In the genomic region with DNA sequence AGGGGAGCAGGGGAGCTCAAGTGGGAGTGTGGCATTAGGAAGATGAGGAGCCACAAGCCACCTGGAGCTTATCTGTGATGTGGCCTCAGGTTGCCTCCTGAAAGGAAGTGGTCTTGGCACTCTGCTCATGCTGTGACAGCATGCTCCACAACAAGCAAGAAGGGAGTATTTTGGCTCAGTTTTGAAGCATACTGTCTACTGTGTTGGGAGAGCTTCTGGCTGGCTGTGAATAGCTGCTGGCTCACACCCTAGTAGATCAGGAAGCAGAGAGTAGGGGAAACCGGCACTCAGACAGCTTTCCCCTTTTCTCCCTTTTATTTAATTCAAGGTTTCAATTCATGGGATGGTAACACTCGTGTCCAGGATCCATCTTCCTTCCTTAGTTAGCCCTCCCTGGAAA, we compare ENCODE assay signal across 12 mouse cellular contexts.
"Had no signal": no experiment of that assay in that cellular context is flagged by ENCODE, and none has a peak within 500 bp of the region (broad histone marks: within the 10 kb centered on the region; RNA-seq: fewer than 3 reads in every experiment).

No protein-coding gene starts in this region.

- DNase-seq: kidney, adult 2 months; kidney, postnatal 14 days; layer of hippocampus, adult 9-11 months; lung, adult 18-20 months; retina, postnatal 1 day; right cerebral cortex, postnatal 25 days; thymus, postnatal 4 days had no signal

- H3K9me3 ChIP-seq: kidney, embryonic 15.5 days; limb, embryonic 13.5 days; midbrain, embryonic 12.5 days; neural tube, embryonic 13.5 days had no signal

- H3K27ac ChIP-seq: kidney, embryonic 15.5 days; limb, embryonic 13.5 days; liver, embryonic 14.5 days; midbrain, embryonic 12.5 days; neural tube, embryonic 13.5 days had no signal

- H3K27me3 ChIP-seq: kidney, embryonic 15.5 days; limb, embryonic 13.5 days; midbrain, embryonic 12.5 days; neural tube, embryonic 13.5 days had no signal

- H3K36me3 ChIP-seq: kidney, embryonic 15.5 days; limb, embryonic 13.5 days; midbrain, embryonic 12.5 days; neural tube, embryonic 13.5 days had no signal

- H3K4me1 ChIP-seq: kidney, embryonic 15.5 days; limb, embryonic 13.5 days; midbrain, embryonic 12.5 days; neural tube, embryonic 13.5 days had no signal

- H3K4me3 ChIP-seq: kidney, embryonic 15.5 days; limb, embryonic 13.5 days; midbrain, embryonic 12.5 days; neural tube, embryonic 13.5 days had no signal
